ENCODE assay signal across 9 mouse cellular contexts in the genomic region with DNA sequence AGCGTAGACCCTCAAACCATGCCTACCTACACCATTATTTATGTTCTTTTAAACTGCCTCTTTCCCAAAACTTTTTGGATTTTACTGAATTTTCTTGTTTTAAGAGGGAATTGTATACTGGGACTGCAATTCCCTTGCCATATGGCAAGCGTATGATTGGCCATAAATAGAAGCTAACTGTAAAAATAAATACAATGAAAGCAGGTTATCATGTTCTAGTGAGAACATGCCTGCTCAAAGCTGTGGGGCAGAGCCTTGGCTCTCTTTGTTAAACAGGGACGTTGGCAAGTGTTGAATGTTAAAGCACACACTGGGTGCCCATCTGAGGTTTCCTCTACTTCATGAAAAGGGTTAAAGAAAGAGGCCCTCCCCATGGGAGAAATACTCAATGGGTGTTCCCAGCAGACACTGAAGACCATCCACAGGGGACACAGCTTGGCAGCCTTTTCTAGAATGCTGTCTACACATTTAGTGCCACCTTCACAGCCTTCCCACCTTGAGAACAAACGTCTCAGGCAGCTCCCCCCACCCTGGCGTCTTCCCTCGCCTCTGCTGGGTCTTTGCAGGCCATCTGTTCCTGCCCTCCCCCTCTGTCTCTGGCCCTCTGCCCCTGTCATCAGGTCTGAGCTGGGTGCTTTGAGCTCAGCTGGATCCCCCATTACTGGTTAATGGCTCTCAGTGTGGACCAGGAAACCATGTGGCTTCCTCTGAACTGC.
DNase-seq lines count a peak whose midpoint lies in the region; ATAC-seq and TF ChIP-seq lines count a peak whose summit lies in the region.
"Had no signal": no experiment of that assay in that cellular context is flagged by ENCODE, and none has a peak within 500 bp of the region (broad histone marks: within the 10 kb centered on the region; RNA-seq: fewer than 3 reads in every experiment).

No protein-coding gene starts in this region.

- H3K4me3 ChIP-seq in hindbrain, embryonic 10.5 days, result no peak overlapping the region
- no peak overlapping the region for H3K4me3 ChIP-seq in limb, embryonic 14.5 days (replicated peaks; ENCODE audit: low read length)

- DNase-seq in cerebellum, adult 18-20 months, result peak; percentile 7 to 15
- DNase-seq in cerebellum, adult 11 months, result no peak
- DNase-seq in cerebellum, postnatal 10 days, result peak; percentile 70 to 88
- DNase-seq in hindbrain, embryonic 10.5 days (ENCODE audit: low spot score), result peak; percentile 45
- no peak for DNase-seq in limb, embryonic 14.5 days (ENCODE audit: low spot score)
- no peak for DNase-seq in lung, postnatal 36 days
- no peak for DNase-seq in yolk sac, embryonic 10.5 days (ENCODE audit: low spot score)
- no peak for DNase-seq in kidney, postnatal 4 days
- DNase-seq: lung, postnatal 10 days had no signal

- H3K36me3 ChIP-seq in hindbrain, embryonic 10.5 days, result no peaks in the 10 kb centered on the region
- no peaks in the 10 kb centered on the region for H3K36me3 ChIP-seq in limb, embryonic 14.5 days (ENCODE audit: control insufficient read depth, insufficient read depth, low read length)

- H3K9ac ChIP-seq in limb, embryonic 14.5 days (ENCODE audit: low read depth, low read length, severe bottlenecking), result peak overlapping the region; percentile 8; the same call in 1 of the 2 replicates

- H3K4me1 ChIP-seq in hindbrain, embryonic 10.5 days (replicated peaks), result peaks cover 89% of the 10 kb centered on the region
- H3K4me1 ChIP-seq in limb, embryonic 14.5 days (ENCODE audit: control insufficient read depth, insufficient read depth, low read length), result peaks cover 52% of the 10 kb centered on the region

- no peak for TF ChIP-seq POLR2A in limb, embryonic 14.5 days (IDR thresholded peaks at IDR 0.05; ENCODE audit: borderline replicate concordance, extremely low read depth, insufficient read depth, insufficient read length)

- no peaks in the 10 kb centered on the region for H3K9me3 ChIP-seq in hindbrain, embryonic 10.5 days
- no peaks in the 10 kb centered on the region for H3K9me3 ChIP-seq in limb, embryonic 14.5 days (ENCODE audit: control insufficient read depth, low read length)

- WGBS in hindbrain, embryonic 10.5 days, result 35% methylated on average over 6 of the region's 6 CpGs
- 13% methylated on average over 6 of the region's 6 CpGs for WGBS in limb, embryonic 14.5 days

- H3K4me2 ChIP-seq in limb, embryonic 14.5 days (replicated peaks; ENCODE audit: low read depth, low read length, severe bottlenecking), result no peak overlapping the region

- H3K27me3 ChIP-seq in hindbrain, embryonic 10.5 days (ENCODE audit: insufficient read depth, poor library complexity, severe bottlenecking), result peaks cover 14% of the 10 kb centered on the region; the same call in 1 of the 2 replicates
- no peaks in the 10 kb centered on the region for H3K27me3 ChIP-seq in limb, embryonic 14.5 days (ENCODE audit: control insufficient read depth, insufficient read depth, low read length)

- peak overlapping the region; percentile 79 for H3K27ac ChIP-seq in hindbrain, embryonic 10.5 days
- H3K27ac ChIP-seq in limb, embryonic 14.5 days (replicated peaks; ENCODE audit: low read depth, low read length), result peak overlapping the region; percentile 11; the same call in 1 of the 2 replicates

- ATAC-seq in limb, embryonic 14.5 days (ENCODE audit: low FRiP score, low read depth), result no peak

Comparison
In these comparisons a context has a peak if more than half of its experiments do, and no peak if none do; other contexts are left out.
1. DNase-seq: peak in cerebellum, adult 18-20 months (2 of 2), cerebellum, postnatal 10 days (2 of 2) and hindbrain, embryonic 10.5 days (single experiment); none in cerebellum, adult 11 months (single experiment), limb, embryonic 14.5 days (single experiment), lung, postnatal 36 days (single experiment), yolk sac, embryonic 10.5 days (single experiment) and kidney, postnatal 4 days (0 of 2).